Mouse (Mus musculus) MN1 (cell line): Measurements from ENCODE around the gene Spsb1.

ENCODE experiments used
- DNase-seq: peaks from one replicate; pipeline ENCODE4 v3.0.0-alpha.2; 2016; ENCODE audit warnings: low spot score

Gene Spsb1

GRCm38 (mm10) chr4:149912451-149912850 lies 42.4 kb downstream of the Spsb1 start:
- no peak for DNase-seq

- no peak for DNase-seq
Measured at GRCm38 (mm10) chr4:149910558-149910957, 44.3 kb downstream of the Spsb1 start.

- DNase-seq, result no peak
Measured at GRCm38 (mm10) chr4:149909551-149909950, 45.3 kb downstream of the Spsb1 start.

- no peak for DNase-seq
Measured at GRCm38 (mm10) chr4:149908923-149909322, 45.9 kb downstream of the Spsb1 start.

GRCm38 (mm10) chr4:149907656-149908055 lies 47.2 kb downstream of the Spsb1 start:
- no peak for DNase-seq

GRCm38 (mm10) chr4:149906921-149907320 lies 47.9 kb downstream of the Spsb1 start:
- no peak for DNase-seq

- DNase-seq, result no peak
Measured at GRCm38 (mm10) chr4:149905302-149905974, 49.4 kb downstream of the Spsb1 start.

GRCm38 (mm10) chr4:149903026-149903425 lies 51.8 kb downstream of the Spsb1 start:
- no peak for DNase-seq

GRCm38 (mm10) chr4:149901349-149901782 lies 53.5 kb downstream of the Spsb1 start:
- DNase-seq, result no peak

- DNase-seq, result no peak
Measured at GRCm38 (mm10) chr4:149897661-149898260, 57.1 kb downstream of the Spsb1 start.

GRCm38 (mm10) chr4:149896024-149896538 lies 58.8 kb downstream of the Spsb1 start:
- no peak for DNase-seq

- DNase-seq, result no peak
Measured at GRCm38 (mm10) chr4:149895226-149895625, 59.6 kb downstream of the Spsb1 start.

GRCm38 (mm10) chr4:149894300-149894699 lies 60.5 kb downstream of the Spsb1 start:
- no peak for DNase-seq

- DNase-seq, result no peak
Measured at GRCm38 (mm10) chr4:149893611-149894151, 61.2 kb downstream of the Spsb1 start.

GRCm38 (mm10) chr4:149891172-149891960 lies 63.5 kb downstream of the Spsb1 start:
- no peak for DNase-seq

- DNase-seq, result no peak
Measured at GRCm38 (mm10) chr4:149890551-149890950, 64.3 kb downstream of the Spsb1 start.

GRCm38 (mm10) chr4:149889851-149890250 lies 65.0 kb downstream of the Spsb1 start:
- no peak for DNase-seq

- no peak for DNase-seq
Measured at GRCm38 (mm10) chr4:149888736-149889470, 65.9 kb downstream of the Spsb1 start.

GRCm38 (mm10) chr4:149888156-149888555 lies 66.7 kb downstream of the Spsb1 start:
- no peak for DNase-seq

GRCm38 (mm10) chr4:149886298-149887271 lies 68.3 kb downstream of the Spsb1 start:
- no peak for DNase-seq

GRCm38 (mm10) chr4:149883990-149884389 lies 70.9 kb downstream of the Spsb1 start:
- DNase-seq, result no peak
